Mouse (Mus musculus): ENCODE results near the gene Ndufa13.

DNA sequence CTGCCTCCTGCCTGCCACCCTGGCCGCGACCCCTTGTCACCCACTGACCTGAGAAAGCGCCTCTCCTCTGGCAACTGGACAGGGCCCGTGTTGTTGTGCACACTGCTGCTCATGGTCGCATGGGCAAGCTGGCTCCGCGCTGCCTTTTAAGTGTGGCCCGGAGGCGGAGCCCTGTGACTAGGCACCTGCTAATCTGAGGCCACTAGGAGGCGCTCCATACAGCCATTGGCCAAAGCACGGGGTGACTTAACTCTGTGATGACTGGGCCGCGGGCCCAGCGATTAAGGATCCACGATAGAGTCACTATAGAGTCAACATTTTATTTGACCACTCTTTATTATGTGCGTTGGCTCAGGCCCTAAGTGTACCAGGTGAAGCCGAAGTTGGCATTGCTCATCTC is 8.5 kb downstream of the Ndufa13 start:
- no peak for TF ChIP-seq MAX (IDR thresholded peaks at IDR 0.05)
- TF ChIP-seq CTCF (IDR thresholded peaks at IDR 0.05; ENCODE audit: control insufficient read depth, insufficient read depth, insufficient read length): no peak
- no peak for TF ChIP-seq USF1 (IDR thresholded peaks at IDR 0.05; ENCODE audit: low read depth)

Data from C2C12 (cell line).